Mouse (Mus musculus) forebrain, embryonic 10.5 days (tissue): ENCODE measurements around the gene Irf3. TPM values are rescaled to one million over a fixed set of nuclear protein-coding genes. Genes with fewer than 3 reads are reported as not detected.

ENCODE experiments used
- DNase-seq: peaks from one replicate; pipeline ENCODE4 v3.0.0-alpha.2; 2017; ENCODE audit warnings: low spot score; ENCODE audit errors: extremely low spot score
- H3K27ac ChIP-seq: fragments of 300-500 bp; sonication (generic); 2 replicates; pipeline ENCODE4 v1.5.1; 2016; ENCODE audit warnings: mild to moderate bottlenecking
- H3K27me3 ChIP-seq: fragments of 300-500 bp; sonication (generic); 2 replicates; pipeline ENCODE4 v1.6.1; 2016; ENCODE audit warnings: mild to moderate bottlenecking; ENCODE audit not compliant: poor library complexity, severe bottlenecking
- H3K36me3 ChIP-seq: fragments of 300-500 bp; sonication (generic); replicated peaks from 2 replicates; pipeline ENCODE4 v1.6.1; 2016; ENCODE audit warnings: mild to moderate bottlenecking, moderate library complexity
- H3K4me1 ChIP-seq: fragments of 300-500 bp; sonication (generic); 2 replicates; pipeline ENCODE4 v1.6.1; 2016
- H3K4me3 ChIP-seq: fragments of 300-500 bp; sonication (generic); 2 replicates; pipeline ENCODE4 v1.5.1; 2016; ENCODE audit warnings: mild to moderate bottlenecking, moderate library complexity
- H3K9me3 ChIP-seq: fragments of 300-500 bp; sonication (generic); 2 replicates; pipeline ENCODE4 v1.6.1; 2016; ENCODE audit warnings: mild to moderate bottlenecking, moderate library complexity
- WGBS: fragments of 180-500 bp; shearing (Covaris S2); methylation state at CpG from one replicate; pipeline ENCODE4 v1.1.7; 2016; 5-methylcytosine and 5-hydroxymethylcytosine counted together
- microRNA-seq: library from miRNA; unstranded; fragments of <30 nt; microRNA quantifications from one replicate; pipeline ENCODE4, GENCODE M21; 2017
- polyA plus RNA-seq: library from polyadenylated mRNA; unstranded; fragments of >200 nt; fragmentation: Nextera tagmentation; extraction: Ambion mirVana; gene quantifications from 2 replicates; pipeline ENCODE4 v1.2.1, GENCODE M21; 2016

Irf3 gene
- polyA plus RNA-seq, 1 experiment from 2014 or later, result 70.5 TPM

DNA sequence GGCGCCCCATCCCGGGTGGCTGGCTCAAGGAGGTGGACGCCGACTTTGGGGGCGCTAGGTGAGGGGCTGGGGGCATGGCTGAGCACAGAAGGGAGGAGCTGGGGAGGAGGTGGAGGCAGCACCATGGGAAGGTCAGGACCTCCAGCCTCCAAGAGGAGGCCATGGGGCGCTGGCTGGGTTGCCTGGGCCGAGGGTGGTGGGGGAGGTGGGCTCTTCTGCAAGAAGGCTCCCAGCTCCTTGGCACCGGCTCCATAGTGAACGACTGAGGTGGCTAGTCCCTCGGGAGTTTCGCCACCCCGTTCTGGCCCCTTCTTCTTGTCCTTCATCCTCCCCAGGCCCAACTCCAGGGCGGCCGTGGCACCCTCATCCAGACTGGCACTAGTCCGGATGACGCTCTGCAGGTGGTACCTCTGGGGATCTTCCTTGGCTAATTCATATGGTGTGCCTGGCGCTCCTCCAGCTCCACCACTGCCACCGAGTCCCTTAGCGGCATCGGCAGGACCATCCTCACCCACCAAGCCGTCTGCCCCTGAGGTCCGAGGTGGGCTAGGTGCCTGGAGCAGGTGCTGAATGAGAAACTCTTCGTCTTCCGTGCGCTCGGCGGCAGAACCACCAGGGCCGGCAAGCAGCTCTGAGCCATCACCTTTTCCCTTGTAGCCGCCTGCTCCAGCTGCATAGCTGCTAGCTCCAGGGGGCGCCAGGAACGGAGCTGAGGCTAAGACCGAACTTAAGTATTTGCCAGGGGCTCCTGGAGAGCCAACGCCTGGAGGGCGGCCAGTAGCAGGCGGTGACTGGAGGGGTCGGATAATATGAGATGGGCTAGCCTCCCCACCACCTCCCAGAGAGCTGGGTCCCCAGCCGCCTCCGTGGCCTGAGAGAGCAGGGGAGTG is 50.8 kb downstream of the Irf3 start:
- WGBS, result 93% methylated on average over 38 of the region's 38 CpGs
- H3K4me1 ChIP-seq, result peaks cover 32% of the 10 kb centered on the region
- H3K4me3 ChIP-seq, result no peak overlapping the region; the same call in 1 of the 2 replicates
- DNase-seq, result no peak
- peaks cover 80% of the 10 kb centered on the region for H3K36me3 ChIP-seq
- no peaks in the 10 kb centered on the region for H3K9me3 ChIP-seq
- peak overlapping the region; percentile 2; the same call in 1 of the 2 replicates for H3K27ac ChIP-seq
- H3K27me3 ChIP-seq, result no peaks in the 10 kb centered on the region

DNA sequence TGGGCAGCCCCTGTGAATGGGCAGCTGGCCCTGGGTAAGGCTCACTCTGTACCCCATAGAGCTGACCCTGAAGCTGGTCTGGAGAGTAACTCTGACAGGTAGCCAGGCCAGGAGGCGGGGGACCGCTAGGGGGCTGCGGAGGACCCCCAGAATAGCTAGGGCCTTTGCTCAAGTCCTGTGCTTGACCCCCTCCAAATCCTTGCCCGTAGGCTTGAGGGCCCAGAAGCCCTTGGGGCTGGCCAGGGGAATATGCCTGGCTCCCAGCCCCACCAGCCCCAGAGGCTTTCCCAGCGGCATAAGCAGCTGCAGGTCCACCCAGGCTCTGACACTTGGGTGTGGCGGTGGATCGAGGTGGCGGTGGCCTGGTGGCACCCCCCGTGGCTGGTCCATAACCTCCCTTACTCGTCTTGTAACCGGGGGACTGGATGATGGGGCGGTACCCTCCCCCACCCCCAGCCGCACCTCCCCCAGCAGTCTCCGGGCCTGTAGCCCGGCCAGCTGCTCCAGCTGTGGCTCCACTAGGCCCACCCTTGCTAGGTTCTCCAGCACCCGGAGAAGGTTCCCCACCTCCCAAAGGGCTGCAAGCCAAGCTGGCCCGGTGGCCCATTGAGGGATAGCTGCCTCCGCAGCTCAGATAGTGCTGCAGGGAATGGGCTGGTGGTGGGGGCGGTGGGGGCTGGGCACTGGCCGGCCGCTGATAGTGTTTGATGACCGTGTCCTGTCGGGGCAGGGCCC is 51.6 kb downstream of the Irf3 start:
- Histone ChIP-seq H3K27me3 (no peaks in the 10 kb centered on the region), H3K36me3 (peaks cover 72% of the 10 kb centered on the region), H3K9me3 (no peaks in the 10 kb centered on the region), H3K27ac (no peak overlapping the region), H3K4me3 (peak overlapping the region; percentile 97; the same call in 1 of the 2 replicates), H3K4me1 (peaks cover 39% of the 10 kb centered on the region)
- 94% methylated on average over 23 of the region's 23 CpGs for WGBS
- no peak for DNase-seq

DNA sequence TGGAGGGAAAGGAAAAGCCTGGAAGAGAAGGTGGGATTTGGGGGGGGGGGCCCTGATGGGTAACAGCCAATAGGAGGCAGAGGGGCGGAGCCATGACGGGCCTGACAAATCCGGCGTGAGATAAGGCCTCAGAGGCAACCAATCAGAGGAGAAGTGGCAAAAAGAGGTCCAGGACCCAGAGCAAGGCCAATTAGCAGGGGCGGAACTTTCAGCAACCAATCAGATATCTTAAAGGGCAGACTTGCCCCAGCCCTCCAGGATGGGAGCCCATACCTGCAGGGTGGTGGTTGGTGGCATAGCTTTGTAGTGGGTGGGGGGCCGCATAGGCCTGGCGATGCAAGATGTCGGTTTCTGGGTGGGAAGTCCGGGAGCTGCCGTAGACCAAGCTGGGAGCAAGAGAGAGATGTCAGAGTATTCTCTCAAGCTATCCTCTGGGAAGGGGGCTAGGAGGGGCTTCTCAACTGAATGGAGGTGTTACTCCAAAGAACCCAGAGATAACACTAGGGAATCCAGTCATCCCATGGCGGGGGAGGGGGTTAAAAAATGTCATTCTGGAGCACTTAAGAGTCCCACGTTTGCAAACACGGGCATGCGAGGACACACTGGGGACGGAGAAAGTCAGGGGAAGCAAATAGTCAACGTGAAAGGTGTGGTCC is 53.6 kb downstream of the Irf3 start:
- Histone ChIP-seq H3K9me3 (no peaks in the 10 kb centered on the region), H3K36me3 (peaks cover 52% of the 10 kb centered on the region), H3K4me3 (peak overlapping the region; percentile 97), H3K27ac (peak overlapping the region; percentile 99), H3K4me1 (peaks cover 47% of the 10 kb centered on the region), H3K27me3 (no peaks in the 10 kb centered on the region)
- peak; percentile 89 for DNase-seq
- 2% methylated on average over 16 of the region's 16 CpGs for WGBS

DNA sequence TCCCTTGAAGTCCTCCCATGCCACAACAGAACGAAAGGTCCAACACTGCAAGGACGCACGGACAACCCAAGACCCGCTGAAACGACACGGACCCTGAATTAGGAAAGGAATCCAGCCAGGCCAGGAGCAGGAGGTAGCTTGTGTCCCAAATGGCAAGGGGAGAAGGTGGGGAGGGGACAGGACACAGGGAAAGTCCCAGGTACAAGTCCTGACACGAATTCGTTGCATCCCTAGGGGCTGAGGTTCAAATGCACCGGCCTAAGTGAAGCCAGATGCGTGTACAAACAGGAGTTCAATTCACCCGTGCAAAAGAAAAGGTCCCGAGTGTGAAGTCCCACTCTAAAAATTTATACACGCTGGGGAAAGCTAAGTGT is 54.1 kb downstream of the Irf3 start:
- peak overlapping the region; percentile 99 for H3K27ac ChIP-seq
- peaks cover 47% of the 10 kb centered on the region for H3K4me1 ChIP-seq
- H3K27me3 ChIP-seq, result no peaks in the 10 kb centered on the region
- WGBS, result 2% methylated on average over 13 of the region's 13 CpGs
- H3K36me3 ChIP-seq, result peaks cover 47% of the 10 kb centered on the region
- H3K9me3 ChIP-seq, result no peaks in the 10 kb centered on the region
- DNase-seq, result no peak
- peak overlapping the region; percentile 97 for H3K4me3 ChIP-seq

Small RNA genes within 50 kb of the gene (microRNA-seq; reads per million reads assigned to microRNA genes)
- gene Mir7054, result not detected

Other genes starting within 250 kb of the Irf3 start
- gene Vrk3, start 249.2 kb upstream of the Irf3 start, polyA plus RNA-seq, result 42.1 and 43.4 TPM in 2 replicates
- gene Zfp473, start 246.6 kb upstream of the Irf3 start, polyA plus RNA-seq, result 3.5 and 4.3 TPM in 2 replicates
- gene Nup62, start 181.6 kb upstream of the Irf3 start, polyA plus RNA-seq, result 168 and 172 TPM in 2 replicates
- gene Il4i1, start 181.3 kb upstream of the Irf3 start, polyA plus RNA-seq, result 0.85 and 1.7 TPM in 2 replicates
- 3.3 and 3.6 TPM in 2 replicates for gene Atf5, start 181.0 kb upstream of the Irf3 start, polyA plus RNA-seq
- 84.3 and 84.6 TPM in 2 replicates for gene Akt1s1, start 148.7 kb upstream of the Irf3 start, polyA plus RNA-seq
- gene Tbc1d17, start 148.6 kb upstream of the Irf3 start, polyA plus RNA-seq, result 72.8 and 73.6 TPM in 2 replicates
- gene Pnkp, start 140.5 kb upstream of the Irf3 start, polyA plus RNA-seq, result 37.8 and 39.8 TPM in 2 replicates
- 415 and 438 TPM in 2 replicates for gene Ptov1, start 127.9 kb upstream of the Irf3 start, polyA plus RNA-seq
- gene Med25, start 104.9 kb upstream of the Irf3 start, polyA plus RNA-seq, result 175 and 185 TPM in 2 replicates
- 24.8 and 25.0 TPM in 2 replicates for gene Fuz, start 101.6 kb upstream of the Irf3 start, polyA plus RNA-seq
- 69.1 and 69.5 TPM in 2 replicates for gene Ap2a1, start 68.2 kb upstream of the Irf3 start, polyA plus RNA-seq
- 0.47 TPM in 1 of 2 replicates, not detected in the other for gene Tsks, start 54.4 kb upstream of the Irf3 start, polyA plus RNA-seq
- gene Cpt1c, start 22.8 kb upstream of the Irf3 start, polyA plus RNA-seq, result 19.4 and 20.8 TPM in 2 replicates
- gene Prmt1, start 11.1 kb upstream of the Irf3 start, polyA plus RNA-seq, result 909 and 984 TPM in 2 replicates
- 80.7 and 83.9 TPM in 2 replicates for gene Bcl2l12, start 1.1 kb downstream of the Irf3 start, polyA plus RNA-seq
- gene Scaf1, start 18.7 kb downstream of the Irf3 start, polyA plus RNA-seq, result 39.9 and 41.0 TPM in 2 replicates
- 15.0 and 16.8 TPM in 2 replicates for gene Rras, start 20.3 kb downstream of the Irf3 start, polyA plus RNA-seq
- 11.9 and 12.7 TPM in 2 replicates for gene Prr12, start 55.2 kb downstream of the Irf3 start, polyA plus RNA-seq
- gene Nosip, start 64.8 kb downstream of the Irf3 start, polyA plus RNA-seq, result 61.2 and 67.6 TPM in 2 replicates
- 16.5 and 17.7 TPM in 2 replicates for gene Prrg2, start 65.0 kb downstream of the Irf3 start, polyA plus RNA-seq
- 101 and 113 TPM in 2 replicates for gene Rcn3, start 94.6 kb downstream of the Irf3 start, polyA plus RNA-seq
- gene Fcgrt, start 106.2 kb downstream of the Irf3 start, polyA plus RNA-seq, result 5.5 and 5.9 TPM in 2 replicates
- gene Rps11, start 126.8 kb downstream of the Irf3 start, polyA plus RNA-seq, result 1,843 and 1,853 TPM in 2 replicates
- 1,219 and 1,234 TPM in 2 replicates for gene Rpl13a, start 131.1 kb downstream of the Irf3 start, polyA plus RNA-seq
- gene Gm45713, start 138.6 kb downstream of the Irf3 start, polyA plus RNA-seq, result 0.11 and 0.27 TPM in 2 replicates
- 1.1 and 1.4 TPM in 2 replicates for gene Flt3l, start 138.8 kb downstream of the Irf3 start, polyA plus RNA-seq
- 98.5 and 99.6 TPM in 2 replicates for gene Pih1d1, start 156.7 kb downstream of the Irf3 start, polyA plus RNA-seq
- gene Aldh16a1, start 156.9 kb downstream of the Irf3 start, polyA plus RNA-seq, result 53.0 and 55.1 TPM in 2 replicates
- 0.95 and 1.2 TPM in 2 replicates for gene Slc17a7, start 166.3 kb downstream of the Irf3 start, polyA plus RNA-seq
- gene Gfy, start 181.9 kb downstream of the Irf3 start, polyA plus RNA-seq, result 0.15 TPM in 1 of 2 replicates, not detected in the other
- gene Pth2, start 183.3 kb downstream of the Irf3 start, polyA plus RNA-seq, result 0.33 TPM in 1 of 2 replicates, not detected in the other
- 0.57 and 0.66 TPM in 2 replicates for gene Ccdc155, start 207.2 kb downstream of the Irf3 start, polyA plus RNA-seq
- 1.0 TPM in 2 replicates for gene Dkkl1, start 214.5 kb downstream of the Irf3 start, polyA plus RNA-seq
- 337 and 380 TPM in 2 replicates for gene Tead2, start 218.1 kb downstream of the Irf3 start, polyA plus RNA-seq
- gene Cd37, start 241.5 kb downstream of the Irf3 start, polyA plus RNA-seq, result 1.1 TPM in 2 replicates
- gene Slc6a16, start 243.4 kb downstream of the Irf3 start, polyA plus RNA-seq, result not detected in 2 replicates